16 mouse cellular contexts compared by ENCODE assay signal in genomic region chr2:172472318-172472717, GRCm38 (mm10). TPM values are rescaled to one million over a fixed set of nuclear protein-coding genes. Genes with fewer than 3 reads are reported as not detected.
DNase-seq lines count a peak whose midpoint lies in the region; ATAC-seq and TF ChIP-seq lines count a peak whose summit lies in the region.
"Had no signal": no experiment of that assay in that cellular context is flagged by ENCODE, and none has a peak within 500 bp of the region (broad histone marks: within the 10 kb centered on the region; RNA-seq: fewer than 3 reads in every experiment).

Gene Fam209 (plus strand): TSS chr2:172472520.

- no peak for ATAC-seq in heart, embryonic 16.5 days (replicated peaks; ENCODE audit: extremely low read depth, insufficient read depth, low FRiP score)
- no peak for ATAC-seq in embryonic facial prominence, embryonic 14.5 days (ENCODE audit: low read depth)
- ATAC-seq in limb, embryonic 15.5 days (ENCODE audit: insufficient number of reproducible peaks, low FRiP score, low TSS enrichment, low read depth), result no peak
- ATAC-seq: inflammation-experienced regulatory T-cells, adult 6 months; liver, embryonic 12.5 days had no signal

- H3K27ac ChIP-seq in heart, embryonic 16.5 days (ENCODE audit: low read length), result peak within 1 kb of the TSS; percentile 31
- H3K27ac ChIP-seq in liver, adult 2 months (replicated peaks; ENCODE audit: insufficient read depth, low read depth, low read length), result peak within 1 kb of the TSS; percentile 79
- no peak within 1 kb of the TSS for H3K27ac ChIP-seq in embryonic facial prominence, embryonic 14.5 days (replicated peaks; ENCODE audit: low read depth, low read length)
- peak within 1 kb of the TSS; percentile 14; the same call in 1 of the 2 replicates for H3K27ac ChIP-seq in limb, embryonic 15.5 days
- H3K27ac ChIP-seq: forebrain, embryonic 12.5 days; heart, embryonic 15.5 days; liver, embryonic 12.5 days; macrophage had no signal

- peaks cover 13% of the 10 kb centered on the region for H3K4me1 ChIP-seq in heart, embryonic 16.5 days (ENCODE audit: control insufficient read depth, insufficient read depth, low read length)
- peaks cover 9% of the 10 kb centered on the region for H3K4me1 ChIP-seq in liver, adult 2 months (ENCODE audit: control insufficient read depth, insufficient read depth, low read length)
- H3K4me1 ChIP-seq in embryonic facial prominence, embryonic 14.5 days (ENCODE audit: control insufficient read depth, insufficient read depth, low read length), result peaks cover 6% of the 10 kb centered on the region; the same call in 1 of the 2 replicates
- H3K4me1 ChIP-seq in limb, embryonic 15.5 days, result peaks cover 6% of the 10 kb centered on the region
- H3K4me1 ChIP-seq: liver, embryonic 12.5 days had no signal

- peaks cover 12% of the 10 kb centered on the region for H3K36me3 ChIP-seq in heart, embryonic 16.5 days (ENCODE audit: control insufficient read depth, insufficient read depth)
- H3K36me3 ChIP-seq in liver, adult 2 months (ENCODE audit: control insufficient read depth, insufficient read depth, low read length), result peaks cover 8% of the 10 kb centered on the region; the same call in 1 of the 2 replicates
- H3K36me3 ChIP-seq in embryonic facial prominence, embryonic 14.5 days (ENCODE audit: control insufficient read depth, insufficient read depth, low read length), result peaks cover 28% of the 10 kb centered on the region
- peaks cover 29% of the 10 kb centered on the region for H3K36me3 ChIP-seq in limb, embryonic 15.5 days

- no peak within 1 kb of the TSS for H3K4me3 ChIP-seq in heart, embryonic 16.5 days (ENCODE audit: low read length)
- no peak within 1 kb of the TSS for H3K4me3 ChIP-seq in liver, adult 2 months (ENCODE audit: insufficient read depth, low read depth, low read length)
- H3K4me3 ChIP-seq in embryonic facial prominence, embryonic 14.5 days (ENCODE audit: low read depth, low read length), result no peak within 1 kb of the TSS
- no peak within 1 kb of the TSS for H3K4me3 ChIP-seq in limb, embryonic 15.5 days
- H3K4me3 ChIP-seq: forebrain, embryonic 12.5 days; heart, embryonic 15.5 days; liver, embryonic 12.5 days had no signal

- H3K27me3 ChIP-seq in heart, embryonic 16.5 days (ENCODE audit: control insufficient read depth, insufficient read depth, low read length), result no peaks in the 10 kb centered on the region
- no peaks in the 10 kb centered on the region for H3K27me3 ChIP-seq in liver, adult 2 months (ENCODE audit: control insufficient read depth, insufficient read depth, low read length)
- H3K27me3 ChIP-seq in embryonic facial prominence, embryonic 14.5 days (replicated peaks; ENCODE audit: control insufficient read depth, insufficient read depth, low read length), result no peaks in the 10 kb centered on the region
- no peaks in the 10 kb centered on the region; the same call in 1 of the 2 replicates for H3K27me3 ChIP-seq in limb, embryonic 15.5 days
- H3K27me3 ChIP-seq: heart, embryonic 15.5 days; liver, embryonic 12.5 days had no signal

- WGBS in heart, embryonic 16.5 days, result 83% methylated on average over 11 of the region's 11 CpGs
- 92% methylated on average over 11 of the region's 11 CpGs for WGBS in liver, adult 2 months
- 81% methylated on average over 11 of the region's 11 CpGs for WGBS in embryonic facial prominence, embryonic 14.5 days
- WGBS in limb, embryonic 15.5 days, result 79% methylated on average over 11 of the region's 11 CpGs

- H3K4me2 ChIP-seq in heart, embryonic 16.5 days (ENCODE audit: low read depth, low read length), result no peak within 1 kb of the TSS
- H3K4me2 ChIP-seq in embryonic facial prominence, embryonic 14.5 days (ENCODE audit: low read depth, low read length), result no peak within 1 kb of the TSS
- no peak within 1 kb of the TSS for H3K4me2 ChIP-seq in limb, embryonic 15.5 days
- H3K4me2 ChIP-seq: forebrain, embryonic 12.5 days; heart, embryonic 15.5 days; liver, embryonic 12.5 days had no signal

- no peak for TF ChIP-seq CTCF in liver, adult 2 months (IDR thresholded peaks at IDR 0.05; ENCODE audit: low read depth, low read length)

- H3K9me3 ChIP-seq in heart, embryonic 16.5 days (replicated peaks; ENCODE audit: control insufficient read depth, low read length), result no peaks in the 10 kb centered on the region
- H3K9me3 ChIP-seq in embryonic facial prominence, embryonic 14.5 days (ENCODE audit: control insufficient read depth, low read length), result no peaks in the 10 kb centered on the region
- no peaks in the 10 kb centered on the region for H3K9me3 ChIP-seq in limb, embryonic 15.5 days
- H3K9me3 ChIP-seq: forebrain, embryonic 12.5 days; heart, embryonic 15.5 days; liver, embryonic 12.5 days had no signal

- no peaks in the 10 kb centered on the region for H3K79me2 ChIP-seq in liver, adult 2 months (ENCODE audit: control insufficient read depth, insufficient read depth, low read length)

- no peak for DNase-seq in heart, postnatal 4 days
- no peak for DNase-seq in liver, adult 2 months (ENCODE audit: extremely low read depth, low read depth, low spot score)
- no peak for DNase-seq in liver
- DNase-seq in embryonic facial prominence, embryonic 14.5 days (ENCODE audit: low spot score), result no peak
- DNase-seq in thymus, adult 18-20 months, result no peak
- DNase-seq: cerebellum, adult 11 months; kidney, postnatal 14 days; layer of hippocampus, postnatal 36 days; midbrain, embryonic 14.5 days had no signal

- no peak for TF ChIP-seq POLR2A in liver, adult 2 months (IDR thresholded peaks at IDR 0.05; ENCODE audit: extremely low read depth, insufficient read depth, low read length)

- H3K9ac ChIP-seq in heart, embryonic 16.5 days (ENCODE audit: low read length), result no peak within 1 kb of the TSS
- peak within 1 kb of the TSS; percentile 26; the same call in 1 of the 2 replicates for H3K9ac ChIP-seq in liver, adult 2 months (ENCODE audit: low read depth, low read length)
- H3K9ac ChIP-seq in embryonic facial prominence, embryonic 14.5 days (ENCODE audit: low read depth, low read length), result 0 out of 2 replicates have a peak within 1 kb of the TSS, but pooled peaks have one; percentile 31
- H3K9ac ChIP-seq in limb, embryonic 15.5 days, result no peak within 1 kb of the TSS
- H3K9ac ChIP-seq: forebrain, embryonic 12.5 days; heart, embryonic 15.5 days; liver, embryonic 12.5 days had no signal

RNA-seq across cellular contexts. Expression of gene Fam209, which starts in this region (rescaled TPM):
- 0.21 TPM in 1 of 2 replicates, not detected in the other for polyA plus RNA-seq in heart, embryonic 16.5 days (2015; fragmentation: Nextera tagmentation; extraction: Ambion mirVana)
- total RNA-seq in heart, postnatal 4 days (2021), result under 1 TPM in 1 of 2 experiments, not detected in 1; 0.55 TPM
- 0.18 TPM in 1 of 2 replicates, not detected in the other for total RNA-seq in liver, adult 2 months (2014; rRNA removed)
- polyA plus RNA-seq in liver, adult 2 months (2012; rRNA removed), result 0.15 and 0.18 TPM in 2 replicates
- polyA plus RNA-seq in embryonic facial prominence, embryonic 14.5 days (2014; fragmentation: Nextera tagmentation; extraction: Ambion mirVana), result 0.43 TPM in 1 of 2 replicates, not detected in the other
- 0.22 and 0.45 TPM in 2 replicates for polyA plus RNA-seq in limb, embryonic 15.5 days (2015; fragmentation: Nextera tagmentation; extraction: Ambion mirVana)
- total RNA-seq: layer of hippocampus, postnatal 36 days had no signal
- polyA plus RNA-seq: heart, embryonic 15.5 days; liver, embryonic 12.5 days had no signal

Comparison
In these comparisons a context has a peak if more than half of its experiments do, and no peak if none do; other contexts are left out.
1. H3K9ac ChIP-seq: peak in liver, adult 2 months (single experiment) and embryonic facial prominence, embryonic 14.5 days (single experiment); none in heart, embryonic 16.5 days (single experiment) and limb, embryonic 15.5 days (single experiment).